Mouse (Mus musculus): ENCODE data around the gene 4931400O07Rik.

4931400O07Rik gene

GRCm38 (mm10) chrX:62467691-62468090 is at the start of gene 4931400O07Rik:
4931400O07Rik (plus strand) TSS chrX:62467991.
- no peak for DNase-seq
